Mouse (Mus musculus) liver, embryonic 14.5 days (tissue): ENCODE measurements around the gene Micu1. TPM values are rescaled to one million over a fixed set of nuclear protein-coding genes. Genes with fewer than 3 reads are reported as not detected.
"Not testable (repeated sequence)": the region's sequence is repeated elsewhere in the genome, so short reads cannot be mapped to it uniquely, and the experiment has no call there.

Source experiments
- ATAC-seq: fragments of 200-750 bp; cut with Nextera tagmentation; 2 replicates; pipeline ENCODE4 v1.8.0; 2017; ENCODE audit warnings: moderate number of reproducible peaks, mild to moderate bottlenecking, moderate library complexity; ENCODE audit not compliant: insufficient read depth
- DNase-seq, 3 experiments: peaks; one replicate each; pipeline ENCODE4 v3.0.0-alpha.2; 2012 to 2013; ENCODE audit warnings: low read depth in 3 of 3, low spot score in 3 of 3
- H3K27ac ChIP-seq: fragments of 300-500 bp; sonication (generic); 2 replicates; pipeline ENCODE4 v1.5.1; 2014; ENCODE audit warnings: moderate library complexity, mild to moderate bottlenecking, control low read depth, inconsistent platforms
- H3K27me3 ChIP-seq: fragments of 300-500 bp; sonication (generic); 2 replicates; pipeline ENCODE4 v1.6.1; 2014; ENCODE audit warnings: mild to moderate bottlenecking, low read length, moderate library complexity; ENCODE audit not compliant: control insufficient read depth, insufficient read depth
- H3K36me3 ChIP-seq: fragments of 300-500 bp; sonication (generic); replicated peaks from 2 replicates; pipeline ENCODE4 v1.6.1; 2014; ENCODE audit warnings: low read depth; ENCODE audit not compliant: control insufficient read depth, insufficient read depth
- H3K4me1 ChIP-seq, 2 experiments: fragments of 200-500 bp in 1 of 2; fragments of 300-500 bp in 1 of 2; sonication (generic) in 1 of 2; replicated peaks; 2 replicates each; pipeline ENCODE4 v1.6.1; 2012 to 2014; ENCODE audit warnings: antibody characterized with exemption in 1 of 2, inconsistent platforms in 1 of 2, low read length in 1 of 2; ENCODE audit not compliant: control insufficient read depth in 2 of 2, insufficient read depth in 2 of 2
- H3K4me2 ChIP-seq: fragments of 300-500 bp; sonication (generic); 2 replicates; pipeline ENCODE4 v1.6.1; 2014; ENCODE audit warnings: low read depth, mild to moderate bottlenecking, control low read depth, moderate library complexity
- H3K4me3 ChIP-seq, 2 experiments: fragments of 200-500 bp in 1 of 2; fragments of 300-500 bp in 1 of 2; sonication (generic) in 1 of 2; 2 replicates each; pipeline ENCODE4 v1.5.1; 2012 to 2014; ENCODE audit warnings: low read depth in 2 of 2, low read length in 2 of 2, mild to moderate bottlenecking in 2 of 2, control low read depth in 1 of 2, inconsistent platforms in 1 of 2, moderate library complexity in 1 of 2; ENCODE audit not compliant: insufficient read depth in 1 of 2
- H3K9ac ChIP-seq: fragments of 300-500 bp; sonication (generic); replicated peaks from 2 replicates; pipeline ENCODE4 v1.6.1; 2014; ENCODE audit warnings: mild to moderate bottlenecking, control low read depth, moderate library complexity
- H3K9me3 ChIP-seq: fragments of 300-500 bp; sonication (generic); 2 replicates; pipeline ENCODE4 v1.6.1; 2016; ENCODE audit warnings: low read length, mixed read lengths; ENCODE audit not compliant: control insufficient read depth
- CTCF ChIP-seq: IDR thresholded peaks from 2 replicates; pipeline ENCODE4 v1.5.1; 2016; ENCODE audit warnings: antibody characterized with exemption, low read depth, control low read depth
- EP300 ChIP-seq: IDR thresholded peaks from 2 replicates; pipeline ENCODE4 v1.6.1; 2016; ENCODE audit warnings: antibody characterized with exemption, low read depth
- WGBS: fragments of 180-500 bp; shearing (Covaris S2); extraction: QIAGEN DNeasy Blood & Tissue Kit; methylation state at CpG from one replicate; pipeline ENCODE4 v1.1.7; 2014; ENCODE audit not compliant: insufficient replicate concordance; 5-methylcytosine and 5-hydroxymethylcytosine counted together
- polyA plus RNA-seq, 2 experiments: library from polyadenylated mRNA; depleted of rRNA in 1 of 2; stranded (reverse) in 1 of 2; unstranded in 1 of 2; fragments of >200 nt; fragmentation: Nextera tagmentation in 1 of 2; extraction: Ambion mirVana in 1 of 2; gene quantifications; 2 replicates each; pipeline versions ENCODE4 v1.2.1 to v1.2.3; 2012 to 2014

Gene Micu1
- polyA plus RNA-seq, 2 experiments = 27.1 to 28.2 TPM

DNA sequence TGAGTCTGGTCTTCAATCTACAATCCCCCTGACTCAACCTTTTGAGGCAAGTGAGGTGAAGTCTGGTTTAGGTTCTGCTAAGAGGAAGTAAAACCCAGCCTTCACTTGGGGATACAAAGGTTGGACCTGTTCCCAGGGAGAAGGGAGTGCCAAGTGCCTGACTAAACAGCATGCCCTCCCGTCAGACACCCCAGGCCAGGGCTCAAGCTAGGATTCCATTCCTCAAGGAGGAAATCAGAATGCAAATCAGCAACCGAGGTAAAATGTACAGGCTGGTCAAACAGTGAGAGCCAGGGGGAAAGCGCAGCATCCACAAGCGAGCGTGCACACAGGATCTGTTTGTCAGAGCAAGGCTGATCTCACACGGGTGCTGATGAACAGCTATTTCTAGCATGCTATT lies 34.9 kb upstream of the Micu1 start:
- DNase-seq (no peak), ATAC-seq (no peak)
- TF ChIP-seq CTCF = no peak
- TF ChIP-seq EP300 = no peak
- H3K36me3 ChIP-seq = no peaks in the 10 kb centered on the region
- WGBS = 52% methylated on average over 6 of the region's 6 CpGs
- H3K27ac ChIP-seq = no peak overlapping the region
- no peaks in the 10 kb centered on the region for H3K9me3 ChIP-seq
- H3K4me3 ChIP-seq = no peak overlapping the region
- H3K4me2 ChIP-seq = no peak overlapping the region
- H3K9ac ChIP-seq = no peak overlapping the region
- no peaks in the 10 kb centered on the region for H3K27me3 ChIP-seq
- H3K4me1 ChIP-seq = 0 out of 4 replicates have a peak, but pooled peaks cover 0 to 8% of the 10 kb centered on the region in 2 experiments

GRCm38 (mm10) chr10:59668491-59668890 lies 33.8 kb upstream of the Micu1 start:
- Histone ChIP-seq H3K27ac (no peak overlapping the region), H3K4me2 (no peak overlapping the region), H3K27me3 (no peaks in the 10 kb centered on the region), H3K4me1 (0 out of 4 replicates have a peak, but pooled peaks cover 0 to 8% of the 10 kb centered on the region in 2 experiments), H3K9me3 (no peaks in the 10 kb centered on the region), H3K9ac (no peak overlapping the region), H3K36me3 (no peaks in the 10 kb centered on the region), H3K4me3 (no peak overlapping the region)
- ATAC-seq (no peak), DNase-seq (no peak)
- no peak for TF ChIP-seq EP300
- no peak for TF ChIP-seq CTCF
- WGBS = 31% methylated on average over 7 of the region's 7 CpGs

DNA sequence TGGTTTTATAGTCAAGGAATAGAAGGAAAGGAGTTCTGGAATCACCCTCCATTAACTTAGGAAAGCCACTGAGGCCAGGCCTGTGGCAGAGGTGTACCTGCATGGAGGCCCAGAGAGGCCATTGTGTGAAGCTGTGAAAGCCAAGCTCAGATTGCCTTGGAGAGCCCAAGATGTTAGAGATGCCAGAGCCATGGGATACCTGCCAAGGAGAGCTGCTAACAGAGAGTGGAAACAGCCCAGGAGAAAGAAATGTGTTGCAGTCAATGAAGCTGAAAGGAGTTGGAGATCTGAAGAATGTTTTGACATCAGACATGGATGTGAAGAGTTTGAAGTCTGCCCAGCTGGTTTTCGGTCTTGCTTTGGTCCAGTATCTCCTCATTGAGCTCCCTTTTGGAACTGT lies 24.4 kb upstream of the Micu1 start:
- no peak for ATAC-seq
- no peaks in the 10 kb centered on the region for H3K27me3 ChIP-seq
- H3K9ac ChIP-seq = no peak overlapping the region
- H3K4me3 ChIP-seq = no peak overlapping the region
- H3K27ac ChIP-seq = no peak overlapping the region
- TF ChIP-seq CTCF (no peak), EP300 (no peak)
- no peaks in the 10 kb centered on the region for H3K36me3 ChIP-seq
- no peak overlapping the region for H3K4me2 ChIP-seq
- no peak for DNase-seq
- H3K9me3 ChIP-seq = no peaks in the 10 kb centered on the region
- H3K4me1 ChIP-seq = no peaks in the 10 kb centered on the region
- 56% methylated on average over 1 of the region's 1 CpGs for WGBS

GRCm38 (mm10) chr10:59679189-59679588 lies 23.1 kb upstream of the Micu1 start:
- TF ChIP-seq EP300 = no peak
- TF ChIP-seq CTCF = no peak
- Histone ChIP-seq H3K27me3 (no peaks in the 10 kb centered on the region), H3K4me1 (no peaks in the 10 kb centered on the region), H3K4me2 (no peak overlapping the region), H3K36me3 (no peaks in the 10 kb centered on the region), H3K9me3 (no peaks in the 10 kb centered on the region), H3K9ac (no peak overlapping the region), H3K27ac (no peak overlapping the region), H3K4me3 (no peak overlapping the region)
- 57% methylated on average over 2 of the region's 2 CpGs for WGBS
- no peak for ATAC-seq
- DNase-seq = no peak

- not testable (repeated sequence) for ATAC-seq, H3K9ac ChIP-seq, H3K4me2 ChIP-seq, H3K36me3 ChIP-seq, H3K4me3 ChIP-seq, H3K4me1 ChIP-seq, H3K9me3 ChIP-seq, DNase-seq, H3K27me3 ChIP-seq, H3K27ac ChIP-seq
- 70% methylated on average over 3 of the region's 3 CpGs for WGBS
Measured at GRCm38 (mm10) chr10:59685586-59685985, 16.7 kb upstream of the Micu1 start.

DNA sequence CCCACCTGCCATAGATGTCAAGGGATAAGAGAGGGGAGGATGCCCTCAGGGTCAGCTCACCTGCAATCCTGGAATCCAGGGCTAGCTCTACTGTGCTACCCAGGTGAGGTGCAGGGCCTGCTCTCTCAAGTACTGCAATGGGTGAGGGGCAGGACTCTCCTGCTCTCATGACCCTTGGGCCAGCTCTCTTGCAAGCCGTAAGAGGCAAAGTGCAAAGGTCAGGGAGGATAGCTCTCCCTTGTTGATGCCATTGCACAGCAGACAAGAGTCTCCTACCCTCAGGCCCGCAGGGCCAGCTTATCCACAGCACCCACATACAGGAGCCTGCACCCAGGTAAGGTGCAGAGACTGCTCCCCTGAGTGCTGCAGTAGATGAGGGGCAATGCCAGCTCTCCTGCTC lies 15.2 kb upstream of the Micu1 start:
- TF ChIP-seq CTCF = no peak
- no peak for TF ChIP-seq EP300
- Histone ChIP-seq H3K4me2 (no peak overlapping the region), H3K27ac (no peak overlapping the region), H3K9me3 (no peaks in the 10 kb centered on the region), H3K27me3 (no peaks in the 10 kb centered on the region), H3K4me3 (no peak overlapping the region), H3K9ac (no peak overlapping the region), H3K4me1 (no peaks in the 10 kb centered on the region), H3K36me3 (no peaks in the 10 kb centered on the region)
- ATAC-seq = no peak
- no peak for DNase-seq
- WGBS = 52% methylated on average over 2 of the region's 2 CpGs
